Mouse (Mus musculus) lung, postnatal 0 days (tissue): ENCODE measurements at regions not wholly inside any gene's neighbourhood (a gene's known extent, or its start where the extent isn't known, plus 50 kb on each side); places are given as distances from the start of the nearest gene placed in this dataset.

Experiments
- CTCF ChIP-seq: IDR thresholded peaks from 2 replicates; pipeline ENCODE4 v1.5.1; 2016; ENCODE audit warnings: antibody characterized with exemption, mild to moderate bottlenecking
- EP300 ChIP-seq: IDR thresholded peaks from 2 replicates; pipeline ENCODE4 v1.6.1; 2016; ENCODE audit warnings: antibody characterized with exemption, mild to moderate bottlenecking, control low read depth

DNA sequence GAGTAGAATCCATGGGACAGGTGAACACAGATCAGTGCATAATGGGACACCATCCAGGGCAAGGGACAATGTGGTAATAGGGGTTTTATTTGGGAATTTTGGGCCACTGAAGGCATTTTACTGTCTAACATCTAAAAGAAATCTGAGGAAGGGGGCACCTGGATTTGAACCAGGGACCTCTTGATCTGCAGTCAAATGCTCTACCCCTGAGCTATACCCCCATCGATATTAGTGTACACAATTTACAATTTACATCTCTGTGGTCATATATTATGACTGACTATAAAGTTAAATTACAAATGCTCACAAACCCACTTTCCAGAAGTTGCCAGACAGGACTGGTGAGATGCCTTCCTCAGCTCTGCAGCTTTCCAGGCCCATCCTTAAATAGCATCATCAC is 143.4 kb upstream of the Krba1 start:
- TF ChIP-seq CTCF (no peak), EP300 (no peak)
